Mouse (Mus musculus): ENCODE measurements around the gene Zfp36. TPM values are rescaled to one million over a fixed set of nuclear protein-coding genes. Genes with fewer than 3 reads are reported as not detected.

Zfp36 gene
- 225 TPM for total RNA-seq (2023)

DNA sequence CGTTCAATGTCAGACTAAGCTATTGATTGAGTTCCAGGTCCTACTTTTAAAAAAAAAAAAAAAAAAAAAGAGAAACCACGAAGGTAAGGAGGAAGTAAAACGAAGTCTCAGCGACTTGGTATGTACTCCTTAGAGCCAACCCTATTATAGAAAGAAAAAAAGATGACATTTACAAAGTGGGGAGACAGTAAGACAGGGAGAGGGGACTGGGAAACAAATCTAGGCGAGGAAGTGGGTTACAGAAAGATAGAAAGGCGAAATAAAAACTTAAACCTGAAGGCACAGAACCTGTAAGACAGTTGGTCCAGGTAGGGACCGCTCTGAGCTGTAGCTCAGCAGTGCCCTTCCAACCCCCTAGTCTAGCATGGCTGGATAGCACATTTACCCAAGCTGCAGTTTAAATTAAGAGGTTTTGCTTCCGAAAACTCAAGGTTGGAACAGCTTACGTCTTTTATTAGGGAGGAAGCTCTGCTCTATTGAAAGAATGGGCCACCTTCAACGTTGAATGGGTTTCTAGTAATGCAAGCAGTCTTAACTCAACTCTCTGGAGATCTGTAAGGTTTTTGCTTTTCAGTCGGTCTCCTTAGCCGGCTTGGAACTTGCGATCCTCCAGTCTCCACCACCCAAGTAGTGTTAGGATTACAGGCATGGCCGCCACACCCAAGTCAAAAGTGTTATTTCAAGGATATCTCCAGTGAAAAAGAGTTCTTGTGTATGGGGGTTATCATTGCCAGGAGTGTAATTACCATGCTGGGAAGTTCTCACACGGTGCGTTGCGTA lies at the start of gene Zfp36:
Gene Zfp36 (minus strand): TSS at position 17 of the 780 bp plus-strand sequence.

DNA sequence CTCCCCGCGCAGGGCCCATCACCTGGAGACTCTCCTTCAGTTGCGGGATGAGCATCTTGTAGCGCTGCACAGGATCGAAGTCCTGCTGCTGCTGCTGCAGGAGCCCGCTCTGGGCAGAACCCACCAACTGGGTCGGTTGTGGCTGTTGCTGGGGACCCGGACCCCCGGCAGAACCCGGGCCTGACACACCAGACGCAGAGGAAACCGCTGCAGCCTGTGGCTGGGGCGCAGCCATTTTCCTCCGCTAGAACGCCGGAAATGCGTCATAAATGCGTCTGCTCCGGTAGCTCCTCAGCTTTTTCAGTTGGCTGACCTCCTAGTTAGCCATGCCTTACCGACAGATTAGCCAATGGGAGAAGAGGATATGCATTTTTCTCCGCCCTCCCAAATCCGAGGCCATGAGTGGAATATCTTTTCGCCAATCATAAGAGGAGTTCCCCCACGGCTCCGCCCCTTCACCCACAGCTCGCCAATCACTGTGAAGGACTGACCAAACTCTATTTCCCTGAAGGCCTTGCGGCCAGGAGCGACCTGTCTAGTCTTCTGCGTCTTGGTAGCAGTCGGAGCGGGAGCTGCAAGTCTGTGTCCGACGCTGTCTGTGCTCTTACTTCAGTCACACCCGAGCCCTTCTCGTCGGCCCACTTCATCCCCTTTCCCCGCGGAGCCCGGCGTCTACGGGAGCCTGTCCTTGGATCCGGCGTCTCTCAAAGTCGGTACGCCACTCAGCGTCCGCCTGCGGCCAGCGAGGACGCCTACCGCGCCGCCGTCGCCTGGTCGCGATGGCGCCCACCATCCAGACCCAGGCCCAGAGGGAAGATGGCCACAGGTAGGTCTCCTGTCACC lies 12.6 kb upstream of the Zfp36 start, which contains the start of the genes Med29 and Paf1:
Gene Med29 (minus strand): TSS at position 280 of the 843 bp plus-strand sequence.
Gene Paf1 (plus strand): TSS at position 523 of the 843 bp plus-strand sequence.

DNA sequence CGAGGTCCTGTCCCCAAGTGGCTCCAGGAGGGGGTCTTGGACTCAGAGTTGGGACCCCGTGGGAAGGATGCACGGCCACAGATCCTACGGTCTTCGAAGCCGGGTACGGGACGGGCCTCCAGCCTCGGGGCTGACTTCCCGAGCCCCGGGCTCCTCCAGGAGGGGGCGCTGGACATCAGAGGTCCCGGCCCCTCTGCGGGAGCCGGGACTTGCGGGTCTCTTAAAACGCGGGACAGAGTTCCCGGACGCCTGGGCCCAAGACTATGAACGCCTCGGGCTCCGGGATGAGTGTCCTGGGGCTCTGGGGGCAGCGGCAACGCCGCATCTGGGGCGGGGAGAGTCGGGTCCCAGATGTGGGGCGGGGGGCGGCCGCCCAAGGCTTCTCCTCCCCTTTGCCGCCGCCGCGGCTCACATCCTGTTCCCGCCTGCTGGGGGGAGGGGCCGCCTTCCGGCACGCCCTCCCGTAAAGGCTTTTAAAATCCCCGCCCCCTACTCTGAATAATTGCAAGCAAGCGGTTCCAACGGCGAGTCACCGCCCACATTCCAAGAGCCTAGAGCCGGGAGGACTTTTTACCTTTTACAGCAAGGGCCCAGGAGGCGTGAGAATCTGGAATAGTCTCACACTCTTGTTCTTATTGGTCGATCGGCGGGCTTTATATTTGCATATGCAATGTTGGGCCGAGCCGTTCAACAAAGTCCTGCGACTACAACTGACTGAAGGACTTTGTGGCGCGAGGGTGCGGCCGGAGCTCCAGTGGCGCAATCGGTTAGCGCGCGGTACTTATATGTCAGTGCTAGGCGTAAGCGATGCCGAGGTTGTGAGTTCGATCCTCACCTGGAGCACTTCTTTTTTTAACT lies 7.6 kb downstream of the Zfp36 start, which contains the start of gene Plekhg2:
Gene Plekhg2 (minus strand): TSS at position 349 of the 858 bp plus-strand sequence.

GRCm38 (mm10) chr7:28350155-28350883 lies 29.7 kb downstream of the Zfp36 start, which contains the start of gene Rps16:
Gene Rps16, plus strand, starts transcription at chr7:28350652.

DNA sequence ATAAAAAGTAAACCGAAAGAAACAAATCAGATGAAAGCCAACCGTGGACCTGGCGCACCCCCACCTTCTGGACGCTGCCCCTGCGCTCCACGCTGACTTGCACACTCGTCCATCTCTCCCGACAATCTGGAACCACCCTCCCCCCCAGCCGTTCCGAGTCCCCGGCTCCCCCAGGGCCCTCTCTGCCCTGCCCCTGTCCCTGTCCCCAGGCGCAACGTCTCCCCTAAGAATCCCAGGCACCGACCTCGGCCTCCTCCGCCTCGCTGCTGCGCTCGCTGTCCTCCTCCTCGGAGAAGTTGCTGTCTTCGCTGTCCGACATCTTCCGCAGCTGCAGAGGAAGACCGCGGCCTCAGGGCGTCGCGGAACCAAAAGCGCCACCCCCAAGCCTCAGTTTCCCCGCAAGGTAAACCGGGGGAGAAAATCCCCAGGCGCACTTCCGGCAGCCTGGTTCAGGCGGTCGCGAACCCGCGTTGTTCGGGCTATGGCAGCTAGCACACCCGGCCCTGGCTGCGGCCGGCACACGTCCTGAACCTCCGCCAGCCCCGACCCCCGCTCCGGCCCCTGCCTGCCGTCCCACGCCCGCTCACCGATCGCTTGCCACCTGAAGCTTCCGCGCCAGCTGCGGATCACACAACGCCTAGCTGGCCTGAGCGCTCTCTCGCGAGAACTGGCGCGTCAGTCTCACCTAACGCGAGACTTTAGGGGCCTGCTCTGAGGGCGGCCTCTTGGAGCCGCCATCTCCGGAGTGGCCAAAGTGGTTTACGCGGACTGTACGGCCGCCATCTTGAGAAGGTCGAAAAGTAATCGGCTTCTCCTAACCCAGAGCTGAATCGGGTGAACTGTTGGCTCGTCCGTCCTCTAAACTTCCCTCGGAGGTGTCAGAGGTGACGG lies 41.7 kb downstream of the Zfp36 start, which contains the start of gene Supt5:
Gene Supt5 (minus strand): TSS at position 639 of the 891 bp plus-strand sequence.

Other genes starting within 250 kb of the Zfp36 start
- 181 TPM for gene Fbl, start 210.5 kb downstream of the Zfp36 start, total RNA-seq (2023)
- gene Dyrk1b, start 200.8 kb downstream of the Zfp36 start, total RNA-seq (2023): 13.0 TPM
- gene Eid2, start 112.4 kb downstream of the Zfp36 start, total RNA-seq (2023): 7.1 TPM
- gene Eid2b, start 102.5 kb downstream of the Zfp36 start, total RNA-seq (2023): 3.8 TPM
- gene Selenov, start 89.1 kb downstream of the Zfp36 start, total RNA-seq (2023): not detected
- gene Dll3, start 78.0 kb downstream of the Zfp36 start, total RNA-seq (2023): not detected
- 30.4 TPM for gene Timm50, start 68.2 kb downstream of the Zfp36 start, total RNA-seq (2023)
- gene Supt5, start 41.5 kb downstream of the Zfp36 start, total RNA-seq (2023): 171 TPM
- gene Rps16, start 29.6 kb downstream of the Zfp36 start, total RNA-seq (2023): 4,922 TPM
- gene Plekhg2, start 7.7 kb downstream of the Zfp36 start, total RNA-seq (2023): 159 TPM
- 22.9 TPM for gene Med29, start 12.5 kb upstream of the Zfp36 start, total RNA-seq (2023)
- 150 TPM for gene Paf1, start 12.7 kb upstream of the Zfp36 start, total RNA-seq (2023)
- 274 TPM for gene Gmfg, start 57.2 kb upstream of the Zfp36 start, total RNA-seq (2023)
- 1.8 TPM for gene Lrfn1, start 71.7 kb upstream of the Zfp36 start, total RNA-seq (2023)
- not detected for gene Ifnl2, start 130.2 kb upstream of the Zfp36 start, total RNA-seq (2023)
- gene Ifnl3, start 142.6 kb upstream of the Zfp36 start, total RNA-seq (2023): not detected
- not detected for gene Sycn, start 160.6 kb upstream of the Zfp36 start, total RNA-seq (2023)
- gene Nccrp1, start 167.0 kb upstream of the Zfp36 start, total RNA-seq (2023): 0.50 TPM
- 57.6 TPM for gene Samd4b, start 217.9 kb upstream of the Zfp36 start, total RNA-seq (2023)
- gene Pak4, start 217.9 kb upstream of the Zfp36 start, total RNA-seq (2023): 8.9 TPM